Mouse (Mus musculus): ENCODE data around the gene Fgd5. TPM values are rescaled to one million over a fixed set of nuclear protein-coding genes. Genes with fewer than 3 reads are reported as not detected.
A peak's percentile ranks its signal among the peaks of the same experiment; 100 is the strongest.
"Not testable (repeated sequence)": the region's sequence is repeated elsewhere in the genome, so short reads cannot be mapped to it uniquely, and the experiment has no call there.

Gene Fgd5
- total RNA-seq, 1 experiment from 2014 or later = 0.55 TPM

GRCm38 (mm10) chr6:92063452-92063851 is 84.8 kb downstream of the Fgd5 start:
- ATAC-seq (replicated peaks; ENCODE audit: low read depth, poor library complexity, severe bottlenecking) = no peak

- no peak for ATAC-seq (replicated peaks; ENCODE audit: low read depth, poor library complexity, severe bottlenecking)
Observed at GRCm38 (mm10) chr6:92064101-92064500, 85.4 kb downstream of the Fgd5 start.

GRCm38 (mm10) chr6:92065721-92066496 is 87.2 kb downstream of the Fgd5 start:
- ATAC-seq (replicated peaks; ENCODE audit: low read depth, poor library complexity, severe bottlenecking) = peak; percentile 47; the same call in 1 of the 2 replicates

- ATAC-seq (replicated peaks; ENCODE audit: low read depth, poor library complexity, severe bottlenecking) = peak; percentile 93
Observed at GRCm38 (mm10) chr6:92067146-92067790, 88.6 kb downstream of the Fgd5 start.

GRCm38 (mm10) chr6:92071121-92071839 is 92.6 kb downstream of the Fgd5 start:
- ATAC-seq (replicated peaks; ENCODE audit: low read depth, poor library complexity, severe bottlenecking) = no peak

GRCm38 (mm10) chr6:92080730-92081129 is 102.1 kb downstream of the Fgd5 start:
- no peak for ATAC-seq (replicated peaks; ENCODE audit: low read depth, poor library complexity, severe bottlenecking)

- no peak for ATAC-seq (replicated peaks; ENCODE audit: low read depth, poor library complexity, severe bottlenecking)
Observed at GRCm38 (mm10) chr6:92082756-92083155, 104.1 kb downstream of the Fgd5 start.

- no peak for ATAC-seq (replicated peaks; ENCODE audit: low read depth, poor library complexity, severe bottlenecking)
Observed at GRCm38 (mm10) chr6:92084932-92085331, 106.3 kb downstream of the Fgd5 start.

GRCm38 (mm10) chr6:92089141-92089540 is 110.5 kb downstream of the Fgd5 start:
- ATAC-seq (replicated peaks; ENCODE audit: low read depth, poor library complexity, severe bottlenecking) = not testable (repeated sequence)

- ATAC-seq (replicated peaks; ENCODE audit: low read depth, poor library complexity, severe bottlenecking) = no peak
Observed at GRCm38 (mm10) chr6:92089982-92090381, 111.3 kb downstream of the Fgd5 start.

- ATAC-seq (replicated peaks; ENCODE audit: low read depth, poor library complexity, severe bottlenecking) = no peak
Observed at GRCm38 (mm10) chr6:92090497-92090896, 111.8 kb downstream of the Fgd5 start.

- ATAC-seq (replicated peaks; ENCODE audit: low read depth, poor library complexity, severe bottlenecking) = peak; percentile 37
Observed at GRCm38 (mm10) chr6:92091130-92091591, 112.5 kb downstream of the Fgd5 start, which contains the start of gene Nr2c2. Gene Nr2c2, plus strand, starts transcription at chr6:92091390.

- ATAC-seq (replicated peaks; ENCODE audit: low read depth, poor library complexity, severe bottlenecking) = peak; percentile 95
Observed at GRCm38 (mm10) chr6:92091767-92092489, 113.2 kb downstream of the Fgd5 start.

GRCm38 (mm10) chr6:92092737-92093136 is 114.1 kb downstream of the Fgd5 start:
- ATAC-seq (replicated peaks; ENCODE audit: low read depth, poor library complexity, severe bottlenecking) = no peak; the same call in 1 of the 2 replicates

- no peak for ATAC-seq (replicated peaks; ENCODE audit: low read depth, poor library complexity, severe bottlenecking)
Observed at GRCm38 (mm10) chr6:92093869-92094268, 115.2 kb downstream of the Fgd5 start.

GRCm38 (mm10) chr6:92100679-92101360 is 122.1 kb downstream of the Fgd5 start:
- peak; percentile 90 for ATAC-seq (replicated peaks; ENCODE audit: low read depth, poor library complexity, severe bottlenecking)

- ATAC-seq (replicated peaks; ENCODE audit: low read depth, poor library complexity, severe bottlenecking) = 0 out of 2 replicates have a peak, but pooled peaks have one; percentile 25
Observed at GRCm38 (mm10) chr6:92124547-92124946, 145.9 kb downstream of the Fgd5 start.
